Mouse (Mus musculus): Measurements from ENCODE around the gene Pcdh18.

- no peak for TF ChIP-seq CTCF (IDR thresholded peaks at IDR 0.05; ENCODE audit: low read depth, low read length)
- TF ChIP-seq POLR2A (IDR thresholded peaks at IDR 0.05; ENCODE audit: borderline replicate concordance, low read depth, low read length) = no peak
Measured at GRCm38 (mm10) chr3:49739061-49739460, 18.1 kb downstream of the Pcdh18 start.

All from bone marrow macrophage, adult 2 months (primary cell).